Mouse (Mus musculus): ENCODE measurements around the gene C4b. TPM values are rescaled to one million over a fixed set of nuclear protein-coding genes. Genes with fewer than 3 reads are reported as not detected.

The C4b gene
- 122 TPM for polyA plus RNA-seq (2014; fragmentation: Illumina TruSeq; extraction: RNeasy Lipid Tissue Mini Kit (QIAGEN cat#74804); ENCODE audit: insufficient read depth, low read depth, low replicate concordance)

GRCm38 (mm10) chr17:34743719-34744118 is at the start of gene C4b:
Gene C4b (minus strand): TSS chr17:34743882.

Other genes with a start within 250 kb of the C4b start
- gene Btnl6, start 226.5 kb downstream of the C4b start, polyA plus RNA-seq (2014; fragmentation: Illumina TruSeq; extraction: RNeasy Lipid Tissue Mini Kit (QIAGEN cat#74804); ENCODE audit: insufficient read depth, low read depth, low replicate concordance) = not detected
- gene Notch4, start 179.6 kb downstream of the C4b start, polyA plus RNA-seq (2014; fragmentation: Illumina TruSeq; extraction: RNeasy Lipid Tissue Mini Kit (QIAGEN cat#74804); ENCODE audit: insufficient read depth, low read depth, low replicate concordance) = 20.4 TPM
- 40.6 TPM for gene Gpsm3, start 154.1 kb downstream of the C4b start, polyA plus RNA-seq (2014; fragmentation: Illumina TruSeq; extraction: RNeasy Lipid Tissue Mini Kit (QIAGEN cat#74804); ENCODE audit: insufficient read depth, low read depth, low replicate concordance)
- gene Pbx2, start 152.6 kb downstream of the C4b start, polyA plus RNA-seq (2014; fragmentation: Illumina TruSeq; extraction: RNeasy Lipid Tissue Mini Kit (QIAGEN cat#74804); ENCODE audit: insufficient read depth, low read depth, low replicate concordance) = 32.4 TPM
- 2,693 TPM for gene Ager, start 146.0 kb downstream of the C4b start, polyA plus RNA-seq (2014; fragmentation: Illumina TruSeq; extraction: RNeasy Lipid Tissue Mini Kit (QIAGEN cat#74804); ENCODE audit: insufficient read depth, low read depth, low replicate concordance)
- gene Rnf5, start 140.2 kb downstream of the C4b start, polyA plus RNA-seq (2014; fragmentation: Illumina TruSeq; extraction: RNeasy Lipid Tissue Mini Kit (QIAGEN cat#74804); ENCODE audit: insufficient read depth, low read depth, low replicate concordance) = 48.1 TPM
- gene Agpat1, start 139.6 kb downstream of the C4b start, polyA plus RNA-seq (2014; fragmentation: Illumina TruSeq; extraction: RNeasy Lipid Tissue Mini Kit (QIAGEN cat#74804); ENCODE audit: insufficient read depth, low read depth, low replicate concordance) = 36.8 TPM
- gene Egfl8, start 127.9 kb downstream of the C4b start, polyA plus RNA-seq (2014; fragmentation: Illumina TruSeq; extraction: RNeasy Lipid Tissue Mini Kit (QIAGEN cat#74804); ENCODE audit: insufficient read depth, low read depth, low replicate concordance) = 4.1 TPM
- 30.7 TPM for gene Ppt2, start 115.4 kb downstream of the C4b start, polyA plus RNA-seq (2014; fragmentation: Illumina TruSeq; extraction: RNeasy Lipid Tissue Mini Kit (QIAGEN cat#74804); ENCODE audit: insufficient read depth, low read depth, low replicate concordance)
- 1.6 TPM for gene Prrt1, start 114.3 kb downstream of the C4b start, polyA plus RNA-seq (2014; fragmentation: Illumina TruSeq; extraction: RNeasy Lipid Tissue Mini Kit (QIAGEN cat#74804); ENCODE audit: insufficient read depth, low read depth, low replicate concordance)
- gene Fkbpl, start 99.1 kb downstream of the C4b start, polyA plus RNA-seq (2014; fragmentation: Illumina TruSeq; extraction: RNeasy Lipid Tissue Mini Kit (QIAGEN cat#74804); ENCODE audit: insufficient read depth, low read depth, low replicate concordance) = 6.8 TPM
- gene Atf6b, start 96.7 kb downstream of the C4b start, polyA plus RNA-seq (2014; fragmentation: Illumina TruSeq; extraction: RNeasy Lipid Tissue Mini Kit (QIAGEN cat#74804); ENCODE audit: insufficient read depth, low read depth, low replicate concordance) = 31.2 TPM
- gene Tnxb, start 73.3 kb downstream of the C4b start, polyA plus RNA-seq (2014; fragmentation: Illumina TruSeq; extraction: RNeasy Lipid Tissue Mini Kit (QIAGEN cat#74804); ENCODE audit: insufficient read depth, low read depth, low replicate concordance) = 7.5 TPM
- not detected for gene Cyp21a1, start 60.7 kb upstream of the C4b start, polyA plus RNA-seq (2014; fragmentation: Illumina TruSeq; extraction: RNeasy Lipid Tissue Mini Kit (QIAGEN cat#74804); ENCODE audit: insufficient read depth, low read depth, low replicate concordance)
- gene Stk19, start 93.1 kb upstream of the C4b start, polyA plus RNA-seq (2014; fragmentation: Illumina TruSeq; extraction: RNeasy Lipid Tissue Mini Kit (QIAGEN cat#74804); ENCODE audit: insufficient read depth, low read depth, low replicate concordance) = 27.3 TPM
- 27.5 TPM for gene Dxo, start 93.1 kb upstream of the C4b start, polyA plus RNA-seq (2014; fragmentation: Illumina TruSeq; extraction: RNeasy Lipid Tissue Mini Kit (QIAGEN cat#74804); ENCODE audit: insufficient read depth, low read depth, low replicate concordance)
- gene Skiv2l, start 106.3 kb upstream of the C4b start, polyA plus RNA-seq (2014; fragmentation: Illumina TruSeq; extraction: RNeasy Lipid Tissue Mini Kit (QIAGEN cat#74804); ENCODE audit: insufficient read depth, low read depth, low replicate concordance) = 19.3 TPM
- gene Nelfe, start 106.5 kb upstream of the C4b start, polyA plus RNA-seq (2014; fragmentation: Illumina TruSeq; extraction: RNeasy Lipid Tissue Mini Kit (QIAGEN cat#74804); ENCODE audit: insufficient read depth, low read depth, low replicate concordance) = 30.3 TPM
- 38.7 TPM for gene Cfb, start 118.6 kb upstream of the C4b start, polyA plus RNA-seq (2014; fragmentation: Illumina TruSeq; extraction: RNeasy Lipid Tissue Mini Kit (QIAGEN cat#74804); ENCODE audit: insufficient read depth, low read depth, low replicate concordance)
- gene Zbtb12, start 135.6 kb upstream of the C4b start, polyA plus RNA-seq (2014; fragmentation: Illumina TruSeq; extraction: RNeasy Lipid Tissue Mini Kit (QIAGEN cat#74804); ENCODE audit: insufficient read depth, low read depth, low replicate concordance) = 4.5 TPM
- not detected for gene Gm20547, start 138.2 kb upstream of the C4b start, polyA plus RNA-seq (2014; fragmentation: Illumina TruSeq; extraction: RNeasy Lipid Tissue Mini Kit (QIAGEN cat#74804); ENCODE audit: insufficient read depth, low read depth, low replicate concordance)
- 24.6 TPM for gene C2, start 154.4 kb upstream of the C4b start, polyA plus RNA-seq (2014; fragmentation: Illumina TruSeq; extraction: RNeasy Lipid Tissue Mini Kit (QIAGEN cat#74804); ENCODE audit: insufficient read depth, low read depth, low replicate concordance)
- 39.7 TPM for gene Ehmt2, start 154.6 kb upstream of the C4b start, polyA plus RNA-seq (2014; fragmentation: Illumina TruSeq; extraction: RNeasy Lipid Tissue Mini Kit (QIAGEN cat#74804); ENCODE audit: insufficient read depth, low read depth, low replicate concordance)
- gene Slc44a4, start 170.6 kb upstream of the C4b start, polyA plus RNA-seq (2014; fragmentation: Illumina TruSeq; extraction: RNeasy Lipid Tissue Mini Kit (QIAGEN cat#74804); ENCODE audit: insufficient read depth, low read depth, low replicate concordance) = 9.2 TPM
- gene Neu1, start 187.4 kb upstream of the C4b start, polyA plus RNA-seq (2014; fragmentation: Illumina TruSeq; extraction: RNeasy Lipid Tissue Mini Kit (QIAGEN cat#74804); ENCODE audit: insufficient read depth, low read depth, low replicate concordance) = 22.0 TPM
- 18.0 TPM for gene Hspa1b, start 215.4 kb upstream of the C4b start, polyA plus RNA-seq (2014; fragmentation: Illumina TruSeq; extraction: RNeasy Lipid Tissue Mini Kit (QIAGEN cat#74804); ENCODE audit: insufficient read depth, low read depth, low replicate concordance)
- gene Gm20481, start 226.0 kb upstream of the C4b start, polyA plus RNA-seq (2014; fragmentation: Illumina TruSeq; extraction: RNeasy Lipid Tissue Mini Kit (QIAGEN cat#74804); ENCODE audit: insufficient read depth, low read depth, low replicate concordance) = not detected
- 15.5 TPM for gene Hspa1a, start 228.3 kb upstream of the C4b start, polyA plus RNA-seq (2014; fragmentation: Illumina TruSeq; extraction: RNeasy Lipid Tissue Mini Kit (QIAGEN cat#74804); ENCODE audit: insufficient read depth, low read depth, low replicate concordance)
- 1.2 TPM for gene Hspa1l, start 228.8 kb upstream of the C4b start, polyA plus RNA-seq (2014; fragmentation: Illumina TruSeq; extraction: RNeasy Lipid Tissue Mini Kit (QIAGEN cat#74804); ENCODE audit: insufficient read depth, low read depth, low replicate concordance)
- 34.0 TPM for gene Lsm2, start 238.0 kb upstream of the C4b start, polyA plus RNA-seq (2014; fragmentation: Illumina TruSeq; extraction: RNeasy Lipid Tissue Mini Kit (QIAGEN cat#74804); ENCODE audit: insufficient read depth, low read depth, low replicate concordance)

Measured in lung, adult 10 weeks (tissue).